Mouse (Mus musculus) midbrain, postnatal 0 days (tissue): Measurements from ENCODE around the gene Gnb1l. TPM values are rescaled to one million over a fixed set of nuclear protein-coding genes. Genes with fewer than 3 reads are reported as not detected.

ENCODE experiments used
- ATAC-seq: fragments of 200-750 bp; cut with Nextera tagmentation; 2 replicates; pipeline ENCODE4 v1.8.0; 2017; ENCODE audit warnings: moderate number of reproducible peaks, mild to moderate bottlenecking, moderate TSS enrichment, moderate library complexity; ENCODE audit not compliant: low FRiP score
- DNase-seq: peaks from one replicate; pipeline ENCODE4 v3.0.0-alpha.2; 2015; ENCODE audit warnings: low spot score
- H3K27ac ChIP-seq: fragments of 300-500 bp; sonication (generic); 2 replicates; pipeline ENCODE4 v1.5.1; 2014; ENCODE audit warnings: low read depth, mild to moderate bottlenecking, low read length, mixed read lengths
- H3K27me3 ChIP-seq: fragments of 300-500 bp; sonication (generic); 2 replicates; pipeline ENCODE4 v1.6.1; 2014; ENCODE audit warnings: low read length, control low read depth, mixed read lengths; ENCODE audit not compliant: insufficient read depth
- H3K36me3 ChIP-seq: fragments of 300-500 bp; sonication (generic); 2 replicates; pipeline ENCODE4 v1.6.1; 2014; ENCODE audit warnings: low read length, control low read depth, mixed read lengths; ENCODE audit not compliant: insufficient read depth
- H3K4me1 ChIP-seq: fragments of 300-500 bp; sonication (generic); 2 replicates; pipeline ENCODE4 v1.6.1; 2014; ENCODE audit warnings: mild to moderate bottlenecking, control low read depth, antibody characterized with exemption, low read length, mixed read lengths; ENCODE audit not compliant: insufficient read depth
- H3K4me2 ChIP-seq: fragments of 300-500 bp; sonication (generic); 2 replicates; pipeline ENCODE4 v1.6.1; 2014; ENCODE audit warnings: low read depth, mild to moderate bottlenecking, low read length, mixed read lengths; ENCODE audit not compliant: poor library complexity, severe bottlenecking
- H3K4me3 ChIP-seq: fragments of 300-500 bp; sonication (generic); 2 replicates; pipeline ENCODE4 v1.5.1; 2014; ENCODE audit warnings: low read depth, mild to moderate bottlenecking, low read length, moderate library complexity
- H3K9ac ChIP-seq: fragments of 300-500 bp; sonication (generic); replicated peaks from 2 replicates; pipeline ENCODE4 v1.6.1; 2014; ENCODE audit warnings: mild to moderate bottlenecking, low read length, moderate library complexity, mixed read lengths; ENCODE audit not compliant: poor library complexity, severe bottlenecking
- H3K9me3 ChIP-seq: fragments of 300-500 bp; sonication (generic); 2 replicates; pipeline ENCODE4 v1.6.1; 2016; ENCODE audit warnings: low read length, control low read depth
- CTCF ChIP-seq: IDR thresholded peaks from 2 replicates; pipeline ENCODE4 v1.5.1; 2016; ENCODE audit warnings: antibody characterized with exemption, mild to moderate bottlenecking
- WGBS: fragments of 180-500 bp; shearing (Covaris S2); extraction: QIAGEN DNeasy Blood & Tissue Kit; methylation state at CpG from one replicate; pipeline ENCODE4 v1.1.7; 2014; 5-methylcytosine and 5-hydroxymethylcytosine counted together
- polyA plus RNA-seq: library from polyadenylated mRNA; unstranded; fragments of >200 nt; fragmentation: Nextera tagmentation; extraction: Ambion mirVana; gene quantifications from 2 replicates; pipeline ENCODE4 v1.2.1, GENCODE M21; 2015
- total RNA-seq: library from RNA; depleted of rRNA; stranded (reverse); fragments of >200 nt; gene quantifications from 2 replicates; pipeline ENCODE4 v1.2.3, GENCODE M21; 2014; rRNA removed

Gene Gnb1l
- total and polyA plus RNA-seq, 2 experiments from 2014 or later, result 12.4 to 20.5 TPM

- Histone ChIP-seq H3K4me3 (no peak overlapping the region), H3K9ac (no peak overlapping the region), H3K36me3 (no peaks in the 10 kb centered on the region), H3K27me3 (0 out of 2 replicates have a peak, but pooled peaks cover 5% of the 10 kb centered on the region), H3K4me1 (no peaks in the 10 kb centered on the region), H3K4me2 (no peak overlapping the region), H3K27ac (no peak overlapping the region), H3K9me3 (no peaks in the 10 kb centered on the region)
- ATAC-seq (no peak), DNase-seq (no peak)
- 84% methylated on average over 5 of the region's 5 CpGs for WGBS
- no peak for TF ChIP-seq CTCF
Observed at GRCm38 (mm10) chr16:18605705-18606104, 107.2 kb downstream of the Gnb1l start.

GRCm38 (mm10) chr16:18608226-18608625, 109.7 kb downstream of the Gnb1l start:
- no peaks in the 10 kb centered on the region for H3K9me3 ChIP-seq
- no peak for TF ChIP-seq CTCF
- H3K27me3 ChIP-seq, result 0 out of 2 replicates have a peak, but pooled peaks cover 6% of the 10 kb centered on the region
- WGBS, result 10% methylated on average over 11 of the region's 11 CpGs
- H3K4me1 ChIP-seq, result no peaks in the 10 kb centered on the region
- no peak overlapping the region for H3K4me2 ChIP-seq
- ATAC-seq, result no peak
- no peaks in the 10 kb centered on the region for H3K36me3 ChIP-seq
- no peak for DNase-seq
- no peak overlapping the region for H3K9ac ChIP-seq
- H3K27ac ChIP-seq, result no peak overlapping the region
- no peak overlapping the region for H3K4me3 ChIP-seq

- DNase-seq, result no peak
- H3K9ac ChIP-seq, result no peak overlapping the region
Observed at GRCm38 (mm10) chr16:18609099-18609498, 110.6 kb downstream of the Gnb1l start.

GRCm38 (mm10) chr16:18611752-18612151, 113.2 kb downstream of the Gnb1l start:
- Histone ChIP-seq H3K9me3 (no peaks in the 10 kb centered on the region), H3K27ac (no peak overlapping the region), H3K4me2 (no peak overlapping the region), H3K36me3 (no peaks in the 10 kb centered on the region), H3K9ac (no peak overlapping the region), H3K27me3 (0 out of 2 replicates have a peak, but pooled peaks cover 6% of the 10 kb centered on the region), H3K4me3 (no peak overlapping the region), H3K4me1 (no peaks in the 10 kb centered on the region)
- TF ChIP-seq CTCF, result no peak
- DNase-seq, result no peak
- 88% methylated on average over 13 of the region's 13 CpGs for WGBS
- no peak for ATAC-seq

More at GRCm38 (mm10) chr16:18609099-18609498, 110.6 kb downstream of the Gnb1l start:
- Histone ChIP-seq H3K4me1 (no peaks in the 10 kb centered on the region), H3K4me3 (no peak overlapping the region), H3K36me3 (no peaks in the 10 kb centered on the region), H3K27ac (no peak overlapping the region), H3K4me2 (no peak overlapping the region), H3K27me3 (0 out of 2 replicates have a peak, but pooled peaks cover 6% of the 10 kb centered on the region), H3K9me3 (no peaks in the 10 kb centered on the region)
- no peak for ATAC-seq
- TF ChIP-seq CTCF, result no peak
- 59% methylated on average over 2 of the region's 2 CpGs for WGBS

- no peak overlapping the region for H3K4me3 ChIP-seq
- H3K36me3 ChIP-seq, result no peaks in the 10 kb centered on the region
- TF ChIP-seq CTCF, result no peak
- DNase-seq, result no peak
- H3K9ac ChIP-seq, result no peak overlapping the region
- H3K4me2 ChIP-seq, result no peak overlapping the region
- 0 out of 2 replicates have a peak, but pooled peaks cover 6% of the 10 kb centered on the region for H3K27me3 ChIP-seq
- no peaks in the 10 kb centered on the region for H3K9me3 ChIP-seq
- H3K27ac ChIP-seq, result no peak overlapping the region
- ATAC-seq, result no peak
- no peaks in the 10 kb centered on the region for H3K4me1 ChIP-seq
- WGBS, result 91% methylated on average over 3 of the region's 3 CpGs
Observed at GRCm38 (mm10) chr16:18613301-18613700, 114.8 kb downstream of the Gnb1l start.

Other genes with a start within 250 kb of the Gnb1l start
- gene Ranbp1, start 250.0 kb upstream of the Gnb1l start, total RNA-seq, result 170 and 192 TPM in 2 replicates
- 412 and 447 TPM in 2 replicates for gene Ranbp1, start 250.0 kb upstream of the Gnb1l start, polyA plus RNA-seq
- gene Gm49776, start 240.4 kb upstream of the Gnb1l start, total RNA-seq, result 0.57 TPM in 1 of 2 replicates, not detected in the other
- gene Gm49776, start 240.4 kb upstream of the Gnb1l start, polyA plus RNA-seq, result 1.3 TPM in 1 of 2 replicates, not detected in the other
- 40.3 and 46.7 TPM in 2 replicates for gene Dgcr8, start 209.5 kb upstream of the Gnb1l start, total RNA-seq
- 23.4 and 23.7 TPM in 2 replicates for gene Dgcr8, start 209.5 kb upstream of the Gnb1l start, polyA plus RNA-seq
- 40.3 and 44.1 TPM in 2 replicates for gene Tango2, start 150.6 kb upstream of the Gnb1l start, total RNA-seq
- gene Tango2, start 150.6 kb upstream of the Gnb1l start, polyA plus RNA-seq, result 88.0 and 94.8 TPM in 2 replicates
- 161 and 219 TPM in 2 replicates for gene Arvcf, start 150.5 kb upstream of the Gnb1l start, total RNA-seq
- 54.5 and 60.6 TPM in 2 replicates for gene Arvcf, start 150.5 kb upstream of the Gnb1l start, polyA plus RNA-seq
- 13.3 and 22.9 TPM in 2 replicates for gene Txnrd2, start 72.3 kb upstream of the Gnb1l start, total RNA-seq
- gene Txnrd2, start 72.3 kb upstream of the Gnb1l start, polyA plus RNA-seq, result 38.3 and 42.6 TPM in 2 replicates
- gene Comt, start 71.9 kb upstream of the Gnb1l start, total RNA-seq, result 62.3 and 74.6 TPM in 2 replicates
- 95.0 and 103 TPM in 2 replicates for gene Comt, start 71.9 kb upstream of the Gnb1l start, polyA plus RNA-seq
- gene Rtl10, start 188 bp downstream of the Gnb1l start, total RNA-seq, result 7.1 and 7.9 TPM in 2 replicates
- gene Rtl10, start 188 bp downstream of the Gnb1l start, polyA plus RNA-seq, result 3.0 and 3.8 TPM in 2 replicates
- 0.52 and 1.3 TPM in 2 replicates for gene Tbx1, start 92.0 kb downstream of the Gnb1l start, total RNA-seq
- 0.70 and 0.81 TPM in 2 replicates for gene Tbx1, start 92.0 kb downstream of the Gnb1l start, polyA plus RNA-seq
- 28.6 and 39.4 TPM in 2 replicates for gene Gp1bb, start 123.7 kb downstream of the Gnb1l start, total RNA-seq
- 11.6 and 11.9 TPM in 2 replicates for gene Gp1bb, start 123.7 kb downstream of the Gnb1l start, polyA plus RNA-seq
- 14.2 and 33.6 TPM in 2 replicates for gene Gm49601, start 127.7 kb downstream of the Gnb1l start, total RNA-seq
- 3.4 and 7.0 TPM in 2 replicates for gene Gm49601, start 127.7 kb downstream of the Gnb1l start, polyA plus RNA-seq
- 376 and 407 TPM in 2 replicates for gene Sept5, start 131.2 kb downstream of the Gnb1l start, total RNA-seq
- gene Sept5, start 131.2 kb downstream of the Gnb1l start, polyA plus RNA-seq, result 247 and 258 TPM in 2 replicates